Mouse (Mus musculus) lung, postnatal 4 days (tissue): ENCODE results near the gene Grik3.

Source experiments
- DNase-seq, 2 experiments: peaks; one replicate each; pipeline ENCODE4 v3.0.0; 2021

Gene Grik3

GRCm38 (mm10) chr4:125658376-125658775 is 167.9 kb downstream of the Grik3 start:
- no peak for DNase-seq

- no peak for DNase-seq
These were observed 171.5 kb downstream of the Grik3 start for GRCm38 (mm10) chr4:125661982-125662381.

GRCm38 (mm10) chr4:125663262-125663661 is 172.8 kb downstream of the Grik3 start:
- no peak for DNase-seq

GRCm38 (mm10) chr4:125665955-125666354 is 175.5 kb downstream of the Grik3 start:
- DNase-seq = no peak

GRCm38 (mm10) chr4:125682007-125682406 is 191.5 kb downstream of the Grik3 start:
- DNase-seq = no peak

- no peak for DNase-seq
These were observed 196.6 kb downstream of the Grik3 start for GRCm38 (mm10) chr4:125687078-125687477.

GRCm38 (mm10) chr4:125695431-125695830 is 204.9 kb downstream of the Grik3 start:
- no peak for DNase-seq

GRCm38 (mm10) chr4:125696182-125696939 is 205.9 kb downstream of the Grik3 start:
- DNase-seq = no peak

- DNase-seq = no peak
These were observed 207.1 kb downstream of the Grik3 start for GRCm38 (mm10) chr4:125697626-125698025.

- DNase-seq = no peak
These were observed 208.6 kb downstream of the Grik3 start for GRCm38 (mm10) chr4:125699056-125699455.

- DNase-seq = no peak
These were observed 209.8 kb downstream of the Grik3 start for GRCm38 (mm10) chr4:125700331-125700730.

- peak; percentile 42 to 52 for DNase-seq
These were observed 212.3 kb downstream of the Grik3 start for GRCm38 (mm10) chr4:125702607-125703309.

GRCm38 (mm10) chr4:125703310-125703690 is 212.8 kb downstream of the Grik3 start:
- DNase-seq = peak in 1 of 2 experiments; percentile 8

- DNase-seq = no peak
These were observed 215.2 kb downstream of the Grik3 start for GRCm38 (mm10) chr4:125705746-125706145.

- DNase-seq = no peak
These were observed 219.2 kb downstream of the Grik3 start for GRCm38 (mm10) chr4:125709716-125710115.

GRCm38 (mm10) chr4:125717881-125718280 is 227.4 kb downstream of the Grik3 start:
- no peak for DNase-seq

- DNase-seq = no peak
These were observed 228.1 kb downstream of the Grik3 start for GRCm38 (mm10) chr4:125718429-125719140.

- DNase-seq = no peak
These were observed 235.7 kb downstream of the Grik3 start for GRCm38 (mm10) chr4:125726241-125726640.

- no peak for DNase-seq
These were observed 236.5 kb downstream of the Grik3 start for GRCm38 (mm10) chr4:125727030-125727429.

- DNase-seq = no peak
These were observed 237.1 kb downstream of the Grik3 start for GRCm38 (mm10) chr4:125727626-125728025.

- DNase-seq = peak in 1 of 2 experiments; percentile 5
These were observed 237.8 kb downstream of the Grik3 start for GRCm38 (mm10) chr4:125728091-125728863.

- peak in 1 of 2 experiments; percentile 6 for DNase-seq
These were observed 239.1 kb downstream of the Grik3 start for GRCm38 (mm10) chr4:125729305-125730220.
